Mouse (Mus musculus) hindlimb bud, embryonic 11.5 days (tissue): Measurements from ENCODE around the gene Zfp598.
"Not testable (repeated sequence)": the region's sequence is repeated elsewhere in the genome, so short reads cannot be mapped to it uniquely, and the experiment has no call there.

Experiments
- DNase-seq: peaks from one replicate; pipeline ENCODE4 v3.0.0-alpha.2; 2012; ENCODE audit warnings: low read depth, low spot score; ENCODE audit errors: extremely low spot score

Zfp598 gene

GRCm38 (mm10) chr17:24719494-24720222 lies 50.2 kb downstream of the Zfp598 start:
- DNase-seq, result peak; percentile 90

GRCm38 (mm10) chr17:24720616-24721015 lies 51.1 kb downstream of the Zfp598 start:
- not testable (repeated sequence) for DNase-seq

DNA sequence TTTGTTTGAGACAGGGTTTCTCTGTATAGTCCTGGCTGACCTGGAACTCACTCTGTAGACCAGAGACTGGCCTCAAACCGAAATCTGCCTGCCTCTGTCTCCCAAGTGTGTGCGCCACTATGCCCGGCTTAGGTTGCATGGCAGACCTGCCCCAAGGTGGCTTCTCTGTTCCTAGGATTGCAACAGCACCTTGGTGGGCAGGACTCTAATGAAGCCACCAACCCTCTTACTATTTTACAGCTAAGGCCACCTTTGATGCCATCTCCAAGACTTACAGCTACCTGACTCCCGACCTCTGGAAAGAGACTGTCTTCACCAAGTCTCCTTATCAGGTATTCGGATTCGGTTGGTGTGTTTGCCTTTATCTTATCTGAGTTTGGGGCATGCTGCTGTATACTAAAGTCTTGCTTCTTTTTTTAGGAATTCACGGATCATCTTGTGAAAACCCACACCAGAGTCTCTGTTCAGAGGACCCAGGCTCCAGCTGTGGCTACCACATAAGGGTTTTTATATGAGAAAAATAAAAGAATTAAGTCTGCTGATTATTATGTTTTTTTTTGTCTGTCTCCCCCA lies 52.0 kb downstream of the Zfp598 start:
- DNase-seq, result not testable (repeated sequence)

DNA sequence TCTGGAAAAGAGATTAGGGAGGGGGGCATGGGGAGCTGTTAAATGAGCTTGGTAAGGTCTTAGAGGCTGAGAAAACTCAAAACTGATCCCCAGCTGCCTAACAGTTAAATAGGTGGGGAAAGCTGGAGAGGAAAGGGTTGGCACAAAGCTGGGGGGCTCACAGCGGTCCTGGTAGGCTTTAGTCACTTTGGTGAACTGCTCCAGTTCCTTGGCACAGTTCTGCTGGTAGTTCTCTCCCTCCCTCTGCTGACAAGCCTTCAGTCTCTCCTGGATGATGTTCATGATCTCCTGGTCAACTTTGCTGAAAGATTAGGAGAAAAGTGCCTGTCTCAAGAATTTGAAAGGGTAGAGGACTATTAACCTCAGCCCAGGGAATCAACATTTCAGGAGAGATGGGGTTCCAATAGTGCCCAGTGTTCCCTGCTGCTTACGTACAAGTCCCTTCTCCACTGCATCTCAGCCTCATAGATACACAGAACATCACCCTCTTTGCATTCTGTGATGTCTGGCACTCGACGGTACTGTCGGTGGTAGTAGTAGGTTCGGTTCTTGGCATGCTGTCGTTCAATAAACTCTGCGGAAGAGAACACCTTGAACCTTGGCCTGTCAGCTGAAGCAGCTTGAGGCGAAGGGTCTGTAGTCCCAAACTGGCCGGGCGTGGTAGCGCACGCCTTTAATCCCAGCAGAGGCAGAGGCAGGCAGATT lies 52.9 kb downstream of the Zfp598 start:
- DNase-seq, result no peak

GRCm38 (mm10) chr17:24723122-24723880 lies 53.8 kb downstream of the Zfp598 start:
- no peak for DNase-seq

DNA sequence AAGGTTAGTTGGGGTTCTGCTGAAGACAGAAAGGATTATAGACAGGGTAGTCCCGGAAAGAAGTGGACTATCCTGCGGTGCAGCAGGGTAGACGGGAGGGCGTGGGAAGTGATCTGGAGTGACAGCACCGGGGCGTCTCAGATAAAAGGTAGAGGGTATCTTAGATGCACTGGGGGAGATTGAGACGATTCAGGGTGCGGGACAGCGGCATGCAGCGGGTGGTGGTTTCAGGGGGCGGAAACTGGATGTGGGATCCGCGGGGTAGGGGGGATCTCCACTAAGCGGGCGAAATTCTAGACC lies 54.3 kb downstream of the Zfp598 start:
- no peak for DNase-seq

DNA sequence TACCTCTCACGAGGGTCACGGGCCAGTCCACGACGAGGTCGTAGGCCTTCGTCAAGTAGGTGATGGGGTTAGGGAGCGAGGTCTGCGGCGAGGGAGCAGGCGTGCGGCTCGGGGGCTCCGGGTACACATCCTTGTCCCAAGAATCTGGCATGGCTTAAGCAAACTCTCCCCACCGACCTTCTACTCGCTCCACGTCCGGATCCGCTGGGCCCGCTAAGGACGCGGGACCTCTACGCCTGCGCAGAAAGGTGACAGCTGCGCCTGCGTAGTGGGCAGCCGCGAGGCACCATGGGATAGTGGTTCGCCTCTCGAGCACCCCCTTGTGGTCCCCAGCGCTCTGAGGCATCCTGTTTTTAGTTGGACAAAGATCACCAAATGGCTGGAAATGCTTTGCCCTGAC lies 54.7 kb downstream of the Zfp598 start, which contains the start of gene Ndufb10:
TSS of gene Ndufb10 (minus strand) at position 295 of the 400 bp plus-strand sequence.
- peak; percentile 90 for DNase-seq

DNA sequence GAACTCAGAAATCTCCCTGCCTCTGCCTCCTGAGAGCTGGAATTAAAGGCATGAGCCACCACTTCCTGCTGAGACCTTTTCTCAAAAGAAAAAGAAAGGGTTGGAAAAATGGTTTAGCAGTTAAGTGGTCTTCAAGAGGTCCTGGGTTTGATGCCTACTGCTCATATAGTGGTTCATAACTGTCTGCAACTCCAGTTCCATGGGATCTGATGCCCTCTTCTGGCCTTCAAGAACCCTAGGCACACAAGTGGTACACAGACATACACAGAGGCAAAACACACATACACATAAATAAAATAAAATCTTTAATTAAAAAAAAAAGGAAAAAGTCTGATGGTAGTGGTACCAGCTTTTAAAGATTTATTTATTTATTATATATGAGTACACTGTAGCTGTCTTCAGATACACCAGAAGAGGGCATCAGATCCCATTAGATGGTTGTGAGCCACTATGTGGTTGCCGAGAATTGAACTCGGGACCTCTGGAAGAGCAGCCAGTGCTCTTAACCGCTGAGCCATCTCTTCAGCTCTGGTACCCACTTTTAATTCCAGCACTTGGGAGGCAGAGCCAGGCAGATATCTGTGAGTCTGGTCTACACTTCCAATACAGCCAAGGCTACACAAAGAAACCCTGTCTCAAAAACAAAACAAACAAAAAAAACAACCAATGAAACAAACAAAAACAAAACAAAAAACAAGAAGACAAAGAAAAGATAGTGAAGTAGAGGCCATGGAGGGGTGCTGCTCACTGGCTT lies 56.3 kb downstream of the Zfp598 start:
- no peak for DNase-seq

DNA sequence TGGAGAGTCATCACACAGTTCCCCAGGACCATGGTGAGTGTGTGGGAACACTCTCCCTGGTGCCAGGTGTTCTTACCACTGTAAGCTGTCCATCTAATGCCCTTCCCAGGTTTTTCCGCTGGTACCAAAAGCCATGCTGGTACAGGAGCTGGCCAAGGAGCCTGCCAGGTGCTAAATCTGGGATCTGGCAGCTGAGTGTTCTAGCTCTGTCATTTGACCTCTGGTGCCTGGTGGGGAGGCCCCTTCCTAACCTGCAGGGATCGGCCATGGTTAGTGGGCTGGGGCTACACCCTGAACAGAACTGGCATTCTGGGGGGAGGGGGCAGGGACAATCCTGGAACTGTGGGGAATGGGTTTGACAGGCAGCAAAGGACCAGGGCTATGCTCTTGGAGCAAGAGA lies 58.1 kb downstream of the Zfp598 start, which contains the start of gene Rpl3l:
TSS of gene Rpl3l (plus strand) at position 203 of the 400 bp plus-strand sequence.
- no peak for DNase-seq

DNA sequence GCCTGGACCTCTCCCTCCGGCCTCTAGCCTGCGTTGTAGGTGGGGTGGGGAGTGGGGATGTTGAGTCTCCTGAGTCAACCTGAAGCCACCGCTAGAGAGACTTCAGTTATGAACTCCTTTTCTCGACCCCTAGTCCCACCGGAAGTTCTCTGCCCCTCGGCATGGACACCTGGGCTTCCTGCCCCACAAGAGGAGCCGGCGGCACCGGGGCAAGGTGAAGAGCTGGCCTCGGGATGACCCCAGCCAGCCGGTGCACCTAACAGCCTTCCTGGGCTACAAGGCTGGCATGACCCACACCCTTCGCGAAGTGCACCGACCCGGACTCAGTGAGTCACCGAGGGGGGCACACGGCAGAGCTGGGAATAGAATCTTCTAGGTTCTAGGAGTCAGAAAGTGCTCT lies 58.7 kb downstream of the Zfp598 start:
- DNase-seq, result no peak

- no peak for DNase-seq
These were observed 59.6 kb downstream of the Zfp598 start for GRCm38 (mm10) chr17:24729067-24729466.

DNA sequence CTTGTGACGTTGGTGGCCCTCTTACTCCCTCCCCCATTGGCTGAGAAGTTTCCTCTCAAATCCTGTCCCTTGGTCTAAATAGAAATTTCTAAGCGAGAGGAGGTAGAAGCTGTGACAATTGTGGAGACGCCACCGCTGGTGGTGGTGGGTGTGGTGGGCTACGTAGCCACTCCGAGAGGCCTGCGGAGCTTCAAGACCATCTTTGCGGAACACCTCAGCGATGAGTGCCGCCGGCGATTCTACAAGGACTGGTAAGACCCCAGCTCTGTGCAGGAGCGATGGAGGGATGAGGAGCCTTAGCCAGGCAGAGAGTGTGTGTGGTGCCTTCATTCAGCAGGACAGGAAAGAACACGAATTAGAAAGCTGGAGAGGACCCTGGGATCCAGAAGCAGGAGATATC lies 61.3 kb downstream of the Zfp598 start:
- DNase-seq, result no peak
